Mouse (Mus musculus) mesoderm, embryonic 11.5 days (tissue): Measurements from ENCODE around the gene Cd4.
A peak's percentile ranks its signal among the peaks of the same experiment; 100 is the strongest.

Source experiments
- DNase-seq: peaks from one replicate; pipeline ENCODE4 v3.0.0-alpha.2; 2012; ENCODE audit warnings: low read depth, low spot score

The Cd4 gene

GRCm38 (mm10) chr6:124887986-124888385 is at the start of gene Cd4:
Gene Cd4, minus strand, starts transcription at chr6:124888221.
- DNase-seq, result no peak

- DNase-seq, result no peak
These were observed 49.5 kb upstream of the Cd4 start for GRCm38 (mm10) chr6:124937493-124937892.

GRCm38 (mm10) chr6:124936681-124937080 is 48.7 kb upstream of the Cd4 start:
- DNase-seq, result no peak

- no peak for DNase-seq
These were observed 46.6 kb upstream of the Cd4 start for GRCm38 (mm10) chr6:124934670-124935069.

- DNase-seq, result no peak
These were observed 45.1 kb upstream of the Cd4 start for GRCm38 (mm10) chr6:124933127-124933526.

- no peak for DNase-seq
These were observed 44.3 kb upstream of the Cd4 start for GRCm38 (mm10) chr6:124932314-124932695.

GRCm38 (mm10) chr6:124931525-124932313 is 43.7 kb upstream of the Cd4 start:
- no peak for DNase-seq

GRCm38 (mm10) chr6:124930754-124931524 is 42.9 kb upstream of the Cd4 start, which contains the start of gene Mlf2:
Gene Mlf2, plus strand, starts transcription at chr6:124931386.
- peak; percentile 99 for DNase-seq

GRCm38 (mm10) chr6:124930231-124930630 is 42.2 kb upstream of the Cd4 start:
- DNase-seq, result no peak

- DNase-seq, result no peak
These were observed 37.9 kb upstream of the Cd4 start for GRCm38 (mm10) chr6:124925941-124926340.

GRCm38 (mm10) chr6:124925173-124925793 is 37.3 kb upstream of the Cd4 start:
- no peak for DNase-seq

- no peak for DNase-seq
These were observed 33.5 kb upstream of the Cd4 start for GRCm38 (mm10) chr6:124921539-124921938.

GRCm38 (mm10) chr6:124920318-124921085 is 32.5 kb upstream of the Cd4 start:
- DNase-seq, result no peak

- DNase-seq, result peak; percentile 97
These were observed 31.8 kb upstream of the Cd4 start, which contains the start of gene Ptms for GRCm38 (mm10) chr6:124919695-124920317. Gene Ptms, minus strand, starts transcription at chr6:124920103.

- DNase-seq, result no peak
These were observed 31.0 kb upstream of the Cd4 start for GRCm38 (mm10) chr6:124918890-124919627.

- no peak for DNase-seq
These were observed 30.3 kb upstream of the Cd4 start for GRCm38 (mm10) chr6:124918331-124918690.

- peak; percentile 93 for DNase-seq
These were observed 29.7 kb upstream of the Cd4 start for GRCm38 (mm10) chr6:124917518-124918330.

- DNase-seq, result peak; percentile 85
These were observed 28.9 kb upstream of the Cd4 start for GRCm38 (mm10) chr6:124916695-124917517.
